10 mouse cellular contexts compared by ENCODE assay signal in the genomic region with DNA sequence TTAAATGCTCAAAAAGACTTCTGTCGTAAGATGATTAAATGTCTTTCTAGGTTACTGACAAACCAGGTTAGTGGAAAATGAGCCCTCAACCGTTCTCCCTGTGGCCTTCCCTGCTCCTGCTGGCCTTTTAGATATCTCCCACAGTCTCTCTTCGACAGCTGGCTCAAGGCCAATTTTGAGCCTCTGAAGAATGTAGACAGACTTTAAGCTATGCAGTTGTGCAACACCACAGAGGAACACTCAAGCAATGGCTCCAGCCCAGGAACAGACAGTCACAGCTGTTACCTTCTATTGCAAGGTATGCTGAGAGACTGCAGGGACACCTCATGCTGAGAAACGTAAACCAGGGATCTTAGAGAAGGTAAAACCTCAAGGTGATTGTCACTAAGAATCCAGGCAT.
DNase-seq lines count a peak whose midpoint lies in the region; ATAC-seq lines count a peak whose summit lies in the region.
"Had no signal": no experiment of that assay in that cellular context is flagged by ENCODE, and none has a peak within 500 bp of the region (broad histone marks: within the 10 kb centered on the region; RNA-seq: fewer than 3 reads in every experiment).

No protein-coding gene starts in this region.

- H3K9me3 ChIP-seq in embryonic facial prominence, embryonic 14.5 days (ENCODE audit: control insufficient read depth, low read length) = no peaks in the 10 kb centered on the region
- no peaks in the 10 kb centered on the region for H3K9me3 ChIP-seq in embryonic facial prominence, embryonic 10.5 days
- H3K9me3 ChIP-seq in heart, embryonic 14.5 days (ENCODE audit: control insufficient read depth, low read length) = no peaks in the 10 kb centered on the region
- no peaks in the 10 kb centered on the region for H3K9me3 ChIP-seq in limb, embryonic 15.5 days
- H3K9me3 ChIP-seq: megakaryocyte, embryonic 14.5 days had no signal

- no peak overlapping the region for H3K9ac ChIP-seq in embryonic facial prominence, embryonic 14.5 days (ENCODE audit: low read depth, low read length)
- H3K9ac ChIP-seq in heart, embryonic 14.5 days (ENCODE audit: low read length) = no peak overlapping the region
- no peak overlapping the region for H3K9ac ChIP-seq in limb, embryonic 15.5 days

- no peak overlapping the region for H3K4me3 ChIP-seq in embryonic facial prominence, embryonic 14.5 days (ENCODE audit: low read depth, low read length)
- no peak overlapping the region for H3K4me3 ChIP-seq in embryonic facial prominence, embryonic 10.5 days
- H3K4me3 ChIP-seq in heart, embryonic 14.5 days (ENCODE audit: control insufficient read depth in 1 of 2, insufficient read depth in 1 of 2, low read depth in 1 of 2, low read length in 2 of 2) = no peak overlapping the region
- no peak overlapping the region for H3K4me3 ChIP-seq in limb, embryonic 15.5 days
- H3K4me3 ChIP-seq: megakaryocyte, embryonic 14.5 days had no signal

- H3K36me3 ChIP-seq in embryonic facial prominence, embryonic 14.5 days (ENCODE audit: control insufficient read depth, insufficient read depth, low read length) = no peaks in the 10 kb centered on the region
- no peaks in the 10 kb centered on the region for H3K36me3 ChIP-seq in embryonic facial prominence, embryonic 10.5 days (replicated peaks)
- no peaks in the 10 kb centered on the region for H3K36me3 ChIP-seq in heart, embryonic 14.5 days (ENCODE audit: control insufficient read depth, insufficient read depth, low read length)
- H3K36me3 ChIP-seq in limb, embryonic 15.5 days = no peaks in the 10 kb centered on the region

- H3K4me1 ChIP-seq in embryonic facial prominence, embryonic 14.5 days (ENCODE audit: control insufficient read depth, insufficient read depth, low read length) = 0 out of 2 replicates have a peak, but pooled peaks cover 1% of the 10 kb centered on the region
- H3K4me1 ChIP-seq in embryonic facial prominence, embryonic 10.5 days = no peaks in the 10 kb centered on the region
- peaks cover 5 to 31% of the 10 kb centered on the region in 2 experiments for H3K4me1 ChIP-seq in heart, embryonic 14.5 days (ENCODE audit: control insufficient read depth in 2 of 2, insufficient read depth in 2 of 2, low read length in 2 of 2)
- 0 out of 2 replicates have a peak, but pooled peaks cover under 1% of the 10 kb centered on the region for H3K4me1 ChIP-seq in limb, embryonic 15.5 days
- H3K4me1 ChIP-seq: megakaryocyte, embryonic 14.5 days had no signal

- WGBS in embryonic facial prominence, embryonic 14.5 days = 44% methylated on average over 4 of the region's 4 CpGs
- 84% methylated on average over 4 of the region's 4 CpGs for WGBS in embryonic facial prominence, embryonic 10.5 days
- 18% methylated on average over 4 of the region's 4 CpGs for WGBS in heart, embryonic 14.5 days
- WGBS in limb, embryonic 15.5 days = 44% methylated on average over 4 of the region's 4 CpGs

- H3K4me2 ChIP-seq in embryonic facial prominence, embryonic 14.5 days (ENCODE audit: low read depth, low read length) = no peak overlapping the region
- 0 out of 2 replicates have a peak overlapping the region, but pooled peaks have one; percentile 23 for H3K4me2 ChIP-seq in heart, embryonic 14.5 days (ENCODE audit: low read length)
- H3K4me2 ChIP-seq in limb, embryonic 15.5 days = no peak overlapping the region

- no peak overlapping the region for H3K27ac ChIP-seq in embryonic facial prominence, embryonic 14.5 days (replicated peaks; ENCODE audit: low read depth, low read length)
- H3K27ac ChIP-seq in embryonic facial prominence, embryonic 10.5 days (replicated peaks) = no peak overlapping the region
- H3K27ac ChIP-seq in heart, embryonic 14.5 days (replicated peaks in 1 of 2; ENCODE audit: control insufficient read depth in 1 of 2, insufficient read depth in 1 of 2, low read depth in 2 of 2, low read length in 2 of 2) = peak overlapping the region; percentile 85 to 91
- no peak overlapping the region for H3K27ac ChIP-seq in limb, embryonic 15.5 days

- peak; percentile 71 for ATAC-seq in embryonic facial prominence, embryonic 14.5 days (ENCODE audit: low read depth)
- ATAC-seq in heart, embryonic 14.5 days (ENCODE audit: insufficient number of reproducible peaks, insufficient read depth, low FRiP score, low read depth) = peak; percentile 78
- ATAC-seq in limb, embryonic 15.5 days (ENCODE audit: insufficient number of reproducible peaks, low FRiP score, low TSS enrichment, low read depth) = peak; percentile 55; the same call in 1 of the 2 replicates

- H3K27me3 ChIP-seq in embryonic facial prominence, embryonic 14.5 days (replicated peaks; ENCODE audit: control insufficient read depth, insufficient read depth, low read length) = no peaks in the 10 kb centered on the region
- H3K27me3 ChIP-seq in embryonic facial prominence, embryonic 10.5 days (replicated peaks; ENCODE audit: low read depth, poor library complexity, severe bottlenecking) = no peaks in the 10 kb centered on the region
- H3K27me3 ChIP-seq in heart, embryonic 14.5 days (ENCODE audit: control insufficient read depth, insufficient read depth, low read length) = no peaks in the 10 kb centered on the region
- H3K27me3 ChIP-seq in limb, embryonic 15.5 days = no peaks in the 10 kb centered on the region
- H3K27me3 ChIP-seq: CH12.LX; megakaryocyte, embryonic 14.5 days had no signal

- DNase-seq in embryonic facial prominence, embryonic 14.5 days (ENCODE audit: low spot score) = peak; percentile 85
- no peak for DNase-seq in embryonic facial prominence, embryonic 10.5 days (ENCODE audit: low spot score)
- peak; percentile 42 for DNase-seq in adrenal gland, adult 8-10 months
- DNase-seq in testis, postnatal 10 days (ENCODE audit: low spot score) = peak; percentile 50
- DNase-seq in layer of hippocampus, postnatal 25 days (ENCODE audit: extremely low spot score in 1 of 2, low spot score in 1 of 2) = no peak
- no peak for DNase-seq in thymus, postnatal 36 days

Comparison
In these comparisons a context has a peak if more than half of its experiments do, and no peak if none do; other contexts are left out.
1. DNase-seq: peak in embryonic facial prominence, embryonic 14.5 days (single experiment), adrenal gland, adult 8-10 months (single experiment) and testis, postnatal 10 days (single experiment); none in embryonic facial prominence, embryonic 10.5 days (single experiment), layer of hippocampus, postnatal 25 days (0 of 2) and thymus, postnatal 36 days (0 of 2).
2. H3K27ac ChIP-seq: peak in heart, embryonic 14.5 days (2 of 2); none in embryonic facial prominence, embryonic 14.5 days (single experiment), embryonic facial prominence, embryonic 10.5 days (single experiment) and limb, embryonic 15.5 days (single experiment).
3. Peak in every context shown above with its lines, with median percentiles within 50 percentile points of each other: ATAC-seq.